Mouse (Mus musculus): ENCODE results near the gene Map6. TPM values are rescaled to one million over a fixed set of nuclear protein-coding genes. Genes with fewer than 3 reads are reported as not detected.

Map6 gene
- total RNA-seq, 2 experiments from 2014 or later: 7.6 to 7.9 TPM

DNA sequence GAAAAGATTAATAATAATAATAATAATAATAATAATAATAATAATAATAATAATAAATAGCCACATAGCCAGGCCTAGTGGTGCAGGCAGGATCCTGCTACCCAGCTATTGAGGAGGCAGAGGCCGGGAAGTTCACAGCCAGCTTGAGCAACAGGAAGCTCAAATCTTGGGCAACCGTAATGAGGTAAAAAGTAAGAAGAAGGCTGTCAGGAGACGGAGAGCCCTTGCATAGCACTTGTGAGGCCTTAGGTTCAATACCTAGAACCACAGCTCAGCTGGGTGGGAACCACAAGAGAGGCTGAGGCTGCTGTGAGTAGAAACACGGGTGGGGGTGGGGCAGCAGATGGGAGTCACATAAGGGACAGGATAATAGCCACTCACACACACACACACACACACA lies 47.3 kb downstream of the Map6 start:
- DNase-seq: no peak

DNA sequence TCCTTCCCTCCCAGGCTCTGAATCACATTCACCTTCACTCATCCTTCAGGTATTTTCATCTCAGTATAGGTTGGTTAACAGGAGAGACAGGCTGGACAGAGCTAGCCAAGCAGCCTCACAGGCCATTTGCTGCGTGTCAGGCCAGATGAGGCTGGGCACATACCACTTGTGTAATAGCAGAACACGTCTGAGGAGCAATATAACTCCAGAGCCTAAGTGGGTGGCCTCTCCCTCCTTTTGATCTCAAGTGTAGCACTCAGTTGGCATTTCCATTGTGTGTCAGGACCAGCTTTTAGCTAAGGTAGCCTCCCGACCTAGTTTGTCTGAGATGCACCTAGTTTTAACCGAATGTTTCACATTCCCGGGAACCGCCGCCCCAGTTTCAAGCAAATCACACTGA lies 49.0 kb downstream of the Map6 start:
- DNase-seq: no peak

DNA sequence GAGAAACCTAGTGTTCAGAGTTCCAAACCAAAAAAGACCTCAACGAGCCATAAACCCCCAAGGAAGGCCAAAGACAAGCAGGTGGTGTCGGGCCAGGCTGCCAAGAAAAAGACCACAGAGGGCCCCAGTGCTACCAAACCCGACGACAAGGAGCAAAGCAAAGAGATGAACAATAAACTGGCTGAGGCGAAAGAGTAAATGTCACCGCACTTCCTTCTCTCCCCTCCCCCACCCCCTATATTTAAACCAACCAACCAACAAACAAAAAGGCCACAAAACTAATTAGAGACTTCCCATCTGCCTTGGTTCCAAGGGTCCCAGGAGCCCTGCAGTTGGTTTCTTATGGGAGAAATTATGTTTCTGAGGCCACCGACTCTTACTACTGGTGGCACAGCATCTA lies 50.2 kb downstream of the Map6 start:
- DNase-seq: no peak

DNA sequence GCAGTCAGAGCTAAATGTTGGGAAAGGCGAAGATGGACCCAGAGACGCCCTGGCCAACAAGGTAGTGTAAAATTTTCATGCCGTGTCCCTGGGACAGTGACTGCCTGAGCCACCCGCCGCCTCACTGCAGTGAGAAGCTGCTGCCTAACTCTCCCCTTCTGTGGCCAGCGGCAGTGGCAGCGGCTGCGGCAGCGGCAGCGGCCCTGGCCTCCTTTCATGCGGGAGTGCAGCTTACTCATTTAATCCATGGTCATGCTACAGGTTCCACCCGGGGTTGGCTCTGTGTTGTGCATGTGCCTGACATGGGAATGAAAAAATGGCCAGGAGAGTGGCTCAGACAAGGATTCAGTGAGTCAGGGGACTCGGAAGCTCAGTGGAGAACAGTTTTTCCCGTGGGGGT lies 53.3 kb downstream of the Map6 start:
- peak; percentile 67 to 75 for DNase-seq

DNA sequence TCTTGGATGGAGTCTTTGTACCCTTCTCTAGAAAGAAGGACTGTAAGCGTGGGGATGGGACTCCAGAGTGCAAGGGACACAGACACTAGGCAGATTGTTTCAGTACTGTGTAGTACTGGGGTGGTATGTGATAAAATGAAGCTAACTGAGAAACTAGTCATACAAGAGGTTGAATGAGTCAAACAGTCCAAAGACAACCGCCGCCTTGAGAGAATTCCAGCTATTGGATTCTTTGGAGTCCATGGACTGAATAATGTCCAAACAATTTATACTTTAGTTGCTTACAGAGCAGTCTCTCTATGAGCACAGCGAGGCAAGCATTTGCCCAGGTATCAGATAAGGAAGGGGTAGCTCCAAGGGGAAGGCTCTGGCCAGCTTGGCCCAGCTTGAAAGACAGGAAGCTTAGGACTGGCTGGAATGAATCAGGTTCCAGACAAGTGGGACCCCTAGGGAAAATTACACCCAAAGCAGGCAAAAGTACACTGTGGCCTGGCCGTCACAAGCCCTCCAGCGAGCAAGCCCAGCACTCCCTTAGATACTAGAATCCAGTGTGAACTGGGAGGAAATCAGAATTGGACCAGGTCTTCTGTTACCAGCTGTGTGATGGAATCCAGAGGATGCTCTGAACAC lies 55.6 kb downstream of the Map6 start:
- no peak for DNase-seq

DNA sequence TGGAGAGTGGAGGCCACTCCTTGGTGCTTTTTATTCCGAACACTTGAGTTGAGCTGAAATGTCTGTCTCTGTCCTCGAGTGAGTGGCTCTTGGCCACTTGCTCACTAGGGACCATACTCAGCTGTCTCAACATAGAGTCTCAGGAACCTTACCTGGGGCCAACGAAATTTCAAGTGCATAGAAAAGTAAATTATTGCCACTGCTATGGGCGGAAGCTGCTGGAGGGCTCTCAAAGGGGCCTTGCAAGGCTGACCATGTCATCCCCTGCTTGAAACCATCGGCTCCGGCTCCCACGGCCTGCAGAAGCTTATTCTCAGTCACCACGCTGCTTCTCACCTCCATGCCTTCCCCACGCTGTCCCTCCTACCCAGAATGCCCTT lies 56.1 kb downstream of the Map6 start:
- no peak for DNase-seq

DNA sequence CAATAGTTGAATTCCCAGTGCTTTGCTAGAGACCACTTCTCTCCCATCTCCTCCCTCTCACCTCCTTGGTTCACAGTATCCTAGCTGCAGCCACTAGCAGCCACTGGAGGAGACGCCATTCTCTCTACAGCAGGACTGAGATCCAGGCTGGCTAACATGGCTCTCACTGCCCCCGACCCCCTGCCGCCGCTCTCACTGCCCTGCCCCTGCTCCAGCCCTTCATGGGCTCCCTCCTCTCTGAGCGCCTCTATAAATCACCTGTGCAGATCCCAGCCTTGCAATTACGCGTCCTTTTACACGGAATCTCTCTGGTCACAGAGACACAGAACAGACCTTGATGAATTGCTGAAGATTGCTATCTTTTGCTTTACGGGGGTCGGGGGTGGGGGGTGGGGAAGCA lies 57.6 kb downstream of the Map6 start:
- DNase-seq: no peak

DNA sequence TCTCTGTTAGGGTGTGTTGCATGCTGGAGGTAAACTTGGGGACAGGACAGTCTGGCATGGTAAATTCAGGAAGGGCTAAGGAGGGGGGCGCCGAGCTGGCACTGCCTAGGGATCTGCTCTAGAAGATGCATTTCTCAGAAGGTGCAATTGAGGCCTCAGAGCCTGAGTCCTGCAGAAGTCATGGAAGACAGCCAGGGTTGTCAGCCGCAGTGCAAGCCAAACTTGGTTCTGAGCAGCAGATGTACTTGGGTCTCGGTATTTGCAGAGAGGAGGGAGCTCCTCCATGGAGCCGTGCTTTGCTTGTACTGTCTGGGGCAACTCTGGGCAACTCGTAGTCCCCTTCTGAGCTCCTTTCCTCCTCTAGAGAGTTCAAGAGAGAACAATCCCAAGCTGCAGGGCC lies 58.9 kb downstream of the Map6 start:
- no peak for DNase-seq

DNA sequence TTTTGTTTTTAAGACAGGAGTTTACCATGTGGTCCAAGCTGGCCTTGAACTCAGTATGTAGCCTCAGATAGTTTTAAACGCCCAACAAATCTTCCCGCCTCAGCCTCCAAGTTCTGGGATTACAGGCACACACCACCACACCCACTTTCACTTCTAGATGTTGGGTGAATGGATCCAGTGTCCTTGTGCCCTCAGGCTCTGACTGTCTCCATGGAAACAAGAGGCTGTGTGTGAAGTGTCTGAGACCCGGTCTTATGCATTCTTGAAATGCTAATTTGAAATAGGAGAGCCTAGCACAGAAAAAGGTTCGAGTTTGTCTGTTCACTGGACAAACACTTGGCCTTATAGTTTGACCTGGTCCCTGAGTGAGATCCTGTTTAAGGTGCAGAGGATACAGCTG lies 61.6 kb downstream of the Map6 start:
- DNase-seq: no peak

DNA sequence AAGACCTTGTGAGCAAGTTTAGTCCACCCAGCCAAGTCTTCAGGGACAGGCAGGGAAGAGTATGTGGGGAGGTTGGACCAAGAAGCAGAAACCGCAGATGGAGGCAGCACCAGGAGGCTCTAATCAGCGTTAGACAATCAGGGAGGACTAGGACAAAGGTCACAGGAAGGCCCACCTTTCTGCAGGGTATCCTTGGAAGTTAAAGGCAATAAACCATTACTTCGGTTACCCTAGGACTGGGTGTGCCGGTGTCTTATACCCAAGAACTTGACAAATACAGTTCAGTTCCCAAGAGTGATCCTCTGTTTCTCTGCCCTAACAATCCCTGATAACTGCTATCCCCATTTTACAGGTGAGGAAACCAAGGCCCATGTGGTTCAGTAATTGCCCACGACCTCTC lies 62.8 kb downstream of the Map6 start:
- DNase-seq: no peak

DNA sequence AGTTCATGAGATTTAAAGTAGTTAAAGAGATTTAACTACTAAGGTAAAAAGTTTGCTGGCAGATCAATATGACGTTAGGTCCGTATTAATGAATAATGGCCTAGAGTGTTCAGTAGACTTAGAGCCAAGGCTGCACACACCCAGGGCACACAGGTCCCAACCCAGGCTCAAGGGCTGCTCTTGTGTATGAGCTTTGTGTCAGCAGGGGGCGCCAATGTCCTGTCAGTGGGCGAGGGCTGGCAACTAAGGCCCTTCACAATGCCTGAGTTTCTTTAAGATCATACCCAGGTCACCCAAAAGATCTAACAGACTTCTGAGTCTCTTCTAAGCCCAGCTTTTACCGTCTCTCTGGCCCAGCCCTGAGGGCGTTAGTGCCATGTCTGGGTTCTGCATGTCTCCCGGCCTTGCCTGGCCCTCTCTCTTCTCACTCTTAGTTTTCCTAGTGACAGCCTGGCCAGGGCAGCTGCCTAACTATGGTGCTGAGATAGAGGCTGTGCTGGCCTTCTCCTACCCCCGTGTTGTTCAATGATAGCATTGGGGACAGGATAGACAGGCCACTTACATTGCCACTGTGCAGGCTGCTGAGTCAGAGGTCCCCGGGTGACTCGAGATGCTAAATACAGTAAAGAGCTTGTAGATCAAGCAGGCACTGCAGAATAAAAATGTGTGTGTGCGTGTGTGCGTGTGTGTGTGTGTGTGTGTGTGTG lies 65.7 kb downstream of the Map6 start:
- peak; percentile 91 to 92 for DNase-seq

DNA sequence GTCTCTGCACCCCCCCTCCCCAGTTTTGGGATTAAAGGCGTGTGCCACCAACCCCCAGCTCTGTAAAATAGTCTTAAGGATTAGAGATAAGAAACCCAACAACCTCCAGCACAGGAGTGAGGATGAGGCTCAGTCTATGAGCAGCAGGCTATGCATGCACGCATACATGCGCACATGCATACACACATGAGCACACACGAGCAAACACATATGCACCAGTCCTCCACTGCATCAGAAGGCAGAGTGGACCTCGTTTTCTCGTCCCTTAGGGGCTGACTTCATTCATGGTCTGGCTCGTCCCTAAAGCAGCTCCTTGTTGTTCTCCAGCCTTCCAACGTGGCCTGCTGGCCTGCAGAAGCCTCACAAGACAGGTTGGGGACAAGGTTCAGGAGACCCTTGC lies 73.5 kb downstream of the Map6 start:
- DNase-seq: no peak

DNA sequence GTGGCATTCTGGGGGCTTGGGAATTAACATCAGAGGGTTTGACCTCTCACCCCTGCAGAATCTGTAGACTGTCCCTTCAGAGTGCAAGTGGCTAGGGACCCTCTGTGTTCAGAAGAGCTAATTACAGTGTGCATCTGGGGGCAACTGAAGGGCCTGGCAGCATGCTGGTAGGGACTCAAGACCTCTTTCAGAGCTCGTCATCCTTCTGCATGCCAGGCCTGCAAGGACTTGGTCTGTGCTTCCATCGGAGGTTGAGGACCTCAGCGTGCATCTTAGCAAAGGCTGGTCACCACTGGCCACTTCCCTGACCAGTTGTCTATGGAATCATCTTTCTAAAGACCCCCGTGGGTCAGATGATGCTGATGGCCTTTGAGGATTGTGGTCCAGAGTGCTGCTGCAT lies 76.3 kb downstream of the Map6 start:
- DNase-seq: no peak

DNA sequence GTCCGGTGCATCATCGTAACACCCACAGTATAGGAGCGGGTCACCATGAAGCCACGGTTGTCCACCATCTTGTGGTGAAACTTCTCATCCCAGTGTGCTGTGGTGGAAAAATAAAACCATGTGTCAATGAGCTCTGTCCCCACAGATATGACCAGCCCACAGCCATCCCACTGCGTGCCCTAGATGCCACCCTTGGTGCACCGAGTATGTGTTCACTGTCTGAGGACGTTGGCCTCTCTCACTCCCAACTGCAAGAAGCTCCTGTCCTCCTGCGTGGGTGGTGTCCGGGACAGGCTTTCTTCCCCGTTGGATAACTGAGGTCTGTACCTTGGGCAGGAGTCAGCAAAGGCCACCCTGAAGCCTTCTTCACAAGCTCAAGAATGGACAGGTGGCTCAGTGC lies 80.0 kb downstream of the Map6 start:
- DNase-seq: no peak

DNA sequence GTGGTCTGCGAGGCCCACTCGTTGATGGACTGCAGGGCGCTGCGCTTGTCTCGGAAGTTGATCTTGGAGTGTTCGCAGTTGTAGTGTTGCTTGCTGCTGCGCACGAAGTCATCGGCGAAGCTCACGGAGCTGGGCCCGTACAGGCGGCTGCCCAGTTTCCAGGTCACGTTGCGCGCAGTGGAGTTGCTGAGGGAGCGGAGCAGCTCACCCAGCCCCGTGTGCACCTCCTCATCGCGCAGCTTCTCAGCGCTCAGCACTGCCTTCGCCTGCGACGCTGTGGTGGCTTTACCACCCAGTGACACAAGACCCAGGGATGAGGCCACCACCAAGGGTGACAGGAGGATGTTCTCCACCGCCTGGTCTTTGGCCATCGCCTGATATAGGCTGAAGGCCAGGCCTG lies 81.6 kb downstream of the Map6 start:
- DNase-seq: no peak

DNA sequence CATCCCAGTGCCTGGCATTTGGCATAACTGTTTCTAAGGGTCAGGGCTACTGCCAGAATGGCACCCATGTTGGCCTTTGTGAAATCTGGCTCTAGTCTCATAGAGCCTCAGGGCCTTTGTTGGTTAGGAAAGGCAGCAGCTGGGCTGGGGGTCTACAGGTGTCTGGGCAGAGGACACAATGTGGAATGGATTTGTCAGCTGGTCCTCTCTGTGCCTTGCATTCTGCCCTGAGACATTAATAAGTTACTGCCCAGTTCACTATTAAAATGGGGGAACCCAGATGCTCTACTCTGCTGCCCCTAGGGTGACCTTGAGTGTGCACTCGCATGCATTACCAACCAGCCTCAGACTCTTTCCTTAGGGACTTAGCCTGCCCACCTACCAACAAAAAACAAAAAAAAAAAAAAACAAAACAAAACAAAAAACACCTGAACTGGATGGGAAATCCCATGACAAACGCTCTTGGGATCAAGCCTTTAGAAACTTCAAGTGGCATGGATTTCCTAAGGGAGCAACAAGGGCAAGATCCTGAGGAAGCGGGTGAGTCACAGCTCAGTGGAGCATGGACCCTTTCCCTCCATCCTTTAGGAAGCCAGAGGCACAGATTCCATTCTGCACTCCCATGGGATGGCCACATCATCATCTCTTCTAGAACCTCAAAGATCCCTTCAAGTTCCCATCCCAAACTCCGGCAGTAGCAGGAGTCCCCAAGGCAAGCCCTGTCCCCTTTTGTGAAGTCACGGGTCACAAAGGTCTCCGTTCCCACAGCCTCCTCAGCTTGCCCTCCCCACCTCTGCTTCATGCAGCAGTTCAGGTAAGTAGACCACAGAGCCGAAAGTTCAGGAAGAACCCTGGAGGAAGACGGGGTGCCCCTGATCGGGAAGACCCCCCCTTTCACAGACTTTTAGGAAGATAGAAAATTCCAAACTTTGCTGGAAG lies 82.8 kb downstream of the Map6 start:
- DNase-seq: no peak

DNA sequence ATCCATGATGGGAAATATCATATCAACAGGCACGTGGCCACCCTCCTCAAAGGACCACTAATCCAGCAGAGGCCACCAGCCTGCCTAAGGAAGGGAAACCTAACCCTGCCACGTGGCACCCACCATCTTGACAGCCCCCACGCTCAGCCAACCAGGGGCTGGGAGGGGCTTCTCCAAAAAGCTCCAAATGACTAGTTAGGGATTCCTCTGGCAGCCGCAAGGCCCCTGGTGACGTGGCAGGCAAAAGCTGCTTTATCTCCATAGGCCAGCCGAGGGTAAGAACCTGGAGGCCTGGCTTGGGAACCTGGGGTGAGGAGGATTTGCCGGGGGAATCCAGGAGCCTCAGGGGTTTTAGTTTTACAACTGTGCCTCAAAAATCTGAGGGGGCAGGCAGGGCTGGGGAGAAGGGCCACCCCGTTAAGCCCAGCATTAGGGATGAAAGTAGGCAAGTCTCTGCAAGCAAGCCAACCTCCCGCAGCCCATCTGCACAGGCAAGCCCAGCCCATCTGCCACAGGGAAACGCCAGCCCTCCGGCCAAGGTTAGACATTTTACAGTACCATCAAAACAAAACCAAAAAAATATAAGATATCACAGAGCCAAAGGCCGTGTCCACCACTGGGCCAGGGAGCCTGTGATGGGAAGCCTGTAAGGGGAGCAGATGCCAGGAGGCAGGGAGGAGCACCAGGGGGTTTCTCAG lies 84.0 kb downstream of the Map6 start:
- DNase-seq: peak; percentile 50 to 71

DNA sequence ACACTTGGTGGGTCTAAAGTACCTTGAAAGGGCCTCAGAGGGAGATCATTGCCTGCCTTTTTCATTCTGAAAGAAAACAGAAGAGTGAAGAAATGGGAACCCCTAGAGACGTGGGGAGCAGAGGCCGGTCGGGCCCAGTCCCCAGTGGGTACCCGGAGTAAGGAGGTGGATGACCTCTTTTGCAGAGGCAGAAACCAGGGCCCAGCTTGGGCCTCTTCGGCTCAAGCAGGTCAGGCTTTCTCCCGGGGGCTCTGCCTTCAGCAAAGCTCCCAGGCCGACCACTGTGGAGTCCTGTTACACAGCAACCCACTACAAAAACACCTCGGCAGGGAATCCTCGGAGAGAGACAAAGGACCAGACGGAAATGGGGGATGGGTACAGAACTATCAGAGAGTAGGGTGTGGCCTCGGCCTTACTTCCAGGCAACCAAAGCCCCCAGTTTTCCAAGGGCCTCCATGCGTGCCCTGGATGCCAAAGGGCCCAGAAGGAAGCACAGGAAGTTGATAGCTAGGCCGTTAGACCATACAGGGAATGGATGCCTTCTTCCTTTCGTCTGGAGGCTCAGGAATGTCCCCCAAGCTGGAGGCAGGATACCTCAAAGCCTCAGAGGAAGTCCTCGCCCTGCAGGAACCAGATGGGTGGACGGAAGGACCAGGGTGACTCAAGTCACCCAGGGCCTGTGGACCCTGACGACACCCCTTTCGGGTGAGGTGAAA lies 84.7 kb downstream of the Map6 start:
- peak; percentile 28 to 38 for DNase-seq

DNA sequence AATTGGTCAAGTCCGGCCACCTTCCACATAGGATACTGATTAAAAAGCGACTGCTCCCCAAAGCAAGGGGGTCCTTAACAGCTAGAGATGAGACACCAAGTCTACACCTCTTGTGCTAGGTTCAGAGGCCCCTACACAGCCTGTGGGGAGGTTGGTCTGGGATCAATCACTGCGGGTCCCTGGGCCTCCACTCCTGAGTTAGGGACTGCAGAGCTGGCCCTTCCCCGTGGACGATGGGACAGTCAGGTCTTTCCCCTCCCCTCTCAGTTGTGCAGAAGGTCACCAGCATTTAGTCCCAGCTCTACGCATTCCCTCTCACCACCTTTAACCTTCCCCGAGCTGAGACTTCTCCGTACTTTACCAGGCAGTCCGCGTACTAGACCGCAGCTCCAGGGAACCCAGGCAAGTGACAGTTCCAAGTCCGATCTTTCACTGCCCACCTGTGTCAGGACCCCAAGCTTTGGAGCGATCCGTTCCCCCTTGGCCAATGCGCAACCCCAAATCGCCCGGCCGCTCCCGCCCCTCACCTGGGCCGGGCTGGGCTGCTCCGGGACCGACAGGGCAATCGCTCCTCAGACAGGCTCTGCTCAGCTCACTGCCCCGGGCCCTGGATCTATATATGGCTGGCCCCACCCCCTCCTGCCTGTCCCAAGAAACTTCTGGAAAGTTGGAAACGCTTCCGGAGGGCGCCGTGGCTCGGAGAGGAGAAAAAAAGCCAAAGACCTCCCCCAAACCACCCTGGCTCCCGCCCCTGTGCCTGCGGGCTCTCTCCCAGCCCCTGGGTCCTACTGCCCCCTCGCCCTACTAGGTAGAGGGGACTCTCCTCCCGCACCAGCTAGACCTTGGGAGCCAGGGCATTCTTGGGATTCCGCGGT lies 85.5 kb downstream of the Map6 start, which contains the start of gene Serpinh1:
Gene Serpinh1 (minus strand): TSS at position 714 of the 875 bp plus-strand sequence.
- DNase-seq: peak; percentile 90 to 93

DNA sequence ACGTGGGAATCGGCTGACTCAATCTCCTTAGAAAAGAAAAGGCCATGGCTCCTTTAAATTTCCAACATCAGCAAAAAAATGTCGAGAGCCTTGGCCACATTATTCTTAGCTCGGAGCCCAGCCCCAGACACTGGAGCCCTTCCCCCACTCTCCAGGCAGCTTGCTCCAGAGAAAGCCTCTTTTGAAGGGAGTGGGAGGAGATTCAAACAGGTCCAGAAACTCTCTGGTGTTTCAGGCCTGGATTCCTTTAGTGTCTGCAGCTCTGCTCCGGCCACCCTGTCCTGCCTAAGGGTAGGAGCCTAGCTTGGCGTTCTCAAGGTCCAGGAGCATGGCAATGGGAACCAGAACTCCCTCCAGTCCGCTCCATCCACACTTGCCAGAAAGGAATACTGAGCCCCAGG lies 88.5 kb downstream of the Map6 start:
- peak; percentile 86 to 91 for DNase-seq
